Mouse (Mus musculus): Measurements from ENCODE around the gene Tk1. TPM values are rescaled to one million over a fixed set of nuclear protein-coding genes. Genes with fewer than 3 reads are reported as not detected.

The Tk1 gene
- polyA plus RNA-seq (2012; rRNA removed): 61.6 and 68.4 TPM in 2 replicates

GRCm38 (mm10) chr11:117825333-117826101 is at the start of gene Tk1, which contains the start of gene Afmid:
Gene Tk1 (minus strand): TSS chr11:117826092.
Gene Afmid (plus strand): TSS chr11:117825924.
- DNase-seq (ENCODE audit: low read depth in 1 of 2, low spot score in 2 of 2): peak; percentile 29 to 41
- H3K4me3 ChIP-seq (ENCODE audit: extremely low read depth, insufficient read depth, insufficient read length): peak within 1 kb of the TSS; percentile 38
- peak within 1 kb of the TSS; percentile 94 for H3K27ac ChIP-seq (ENCODE audit: insufficient read depth, low read length)
- no peaks in the 10 kb centered on the region for H3K27me3 ChIP-seq (ENCODE audit: control insufficient read depth, insufficient read depth, low read length)
- peaks cover 27% of the 10 kb centered on the region; the same call in 1 of the 2 replicates for H3K4me1 ChIP-seq (ENCODE audit: control insufficient read depth, insufficient read depth, insufficient read length)
- H3K36me3 ChIP-seq (ENCODE audit: control insufficient read depth, insufficient read depth, low read length): peaks cover 6% of the 10 kb centered on the region
- 2% methylated on average over 34 of the region's 34 CpGs for WGBS
- no peak for TF ChIP-seq POLR2A (IDR thresholded peaks at IDR 0.05; ENCODE audit: low read depth, low read length)
- TF ChIP-seq CTCF (IDR thresholded peaks at IDR 0.05; ENCODE audit: extremely low read depth, insufficient read depth, insufficient read length, insufficient replicate concordance): no peak

GRCm38 (mm10) chr11:117875681-117876080 is 49.8 kb upstream of the Tk1 start:
- TF ChIP-seq POLR2A (IDR thresholded peaks at IDR 0.05; ENCODE audit: low read depth, low read length) (no peak), CTCF (IDR thresholded peaks at IDR 0.05; ENCODE audit: extremely low read depth, insufficient read depth, insufficient read length, insufficient replicate concordance) (no peak)
- no peaks in the 10 kb centered on the region for H3K36me3 ChIP-seq (ENCODE audit: control insufficient read depth, insufficient read depth, low read length)
- DNase-seq (ENCODE audit: low read depth in 1 of 2, low spot score in 2 of 2): no peak
- H3K4me1 ChIP-seq (ENCODE audit: control insufficient read depth, insufficient read depth, insufficient read length): peaks cover 45% of the 10 kb centered on the region; the same call in 1 of the 2 replicates
- H3K4me3 ChIP-seq (ENCODE audit: extremely low read depth, insufficient read depth, insufficient read length): no peak overlapping the region
- H3K27me3 ChIP-seq (ENCODE audit: control insufficient read depth, insufficient read depth, low read length): no peaks in the 10 kb centered on the region
- no peak overlapping the region for H3K27ac ChIP-seq (ENCODE audit: insufficient read depth, low read length)
- WGBS: 79% methylated on average over 6 of the region's 6 CpGs

- TF ChIP-seq POLR2A (IDR thresholded peaks at IDR 0.05; ENCODE audit: low read depth, low read length): no peak
- TF ChIP-seq CTCF (IDR thresholded peaks at IDR 0.05; ENCODE audit: extremely low read depth, insufficient read depth, insufficient read length, insufficient replicate concordance): no peak
- DNase-seq (ENCODE audit: low read depth in 1 of 2, low spot score in 2 of 2): no peak
- Histone ChIP-seq H3K4me3 (ENCODE audit: extremely low read depth, insufficient read depth, insufficient read length) (no peak overlapping the region), H3K4me1 (ENCODE audit: control insufficient read depth, insufficient read depth, insufficient read length) (peaks cover 39% of the 10 kb centered on the region; the same call in 1 of the 2 replicates), H3K27ac (ENCODE audit: insufficient read depth, low read length) (no peak overlapping the region), H3K27me3 (ENCODE audit: control insufficient read depth, insufficient read depth, low read length) (no peaks in the 10 kb centered on the region), H3K36me3 (ENCODE audit: control insufficient read depth, insufficient read depth, low read length) (no peaks in the 10 kb centered on the region)
- WGBS: 59% methylated on average over 4 of the region's 4 CpGs
These were observed 48.5 kb upstream of the Tk1 start for GRCm38 (mm10) chr11:117874419-117874818.

- no peak for TF ChIP-seq CTCF (IDR thresholded peaks at IDR 0.05; ENCODE audit: extremely low read depth, insufficient read depth, insufficient read length, insufficient replicate concordance)
- TF ChIP-seq POLR2A (IDR thresholded peaks at IDR 0.05; ENCODE audit: low read depth, low read length): peak; percentile 22; the same call in 1 of the 2 replicates
- Histone ChIP-seq H3K27me3 (ENCODE audit: control insufficient read depth, insufficient read depth, low read length) (no peaks in the 10 kb centered on the region), H3K36me3 (ENCODE audit: control insufficient read depth, insufficient read depth, low read length) (no peaks in the 10 kb centered on the region), H3K4me1 (ENCODE audit: control insufficient read depth, insufficient read depth, insufficient read length) (peaks cover 26% of the 10 kb centered on the region; the same call in 1 of the 2 replicates), H3K4me3 (ENCODE audit: extremely low read depth, insufficient read depth, insufficient read length) (peak within 1 kb of the TSS; percentile 69), H3K27ac (ENCODE audit: insufficient read depth, low read length) (peak within 1 kb of the TSS; percentile 92)
- WGBS: 3% methylated on average over 51 of the region's 51 CpGs
- DNase-seq (ENCODE audit: low read depth in 1 of 2, low spot score in 2 of 2): peak in 1 of 2 experiments; percentile 51
These were observed 47.1 kb upstream of the Tk1 start, which contains the start of gene Tha1 for GRCm38 (mm10) chr11:117872861-117873608. Gene Tha1 (minus strand): TSS chr11:117873481.

GRCm38 (mm10) chr11:117871911-117872584 is 46.2 kb upstream of the Tk1 start:
- Histone ChIP-seq H3K4me1 (ENCODE audit: control insufficient read depth, insufficient read depth, insufficient read length) (peaks cover 21% of the 10 kb centered on the region; the same call in 1 of the 2 replicates), H3K27me3 (ENCODE audit: control insufficient read depth, insufficient read depth, low read length) (no peaks in the 10 kb centered on the region), H3K36me3 (ENCODE audit: control insufficient read depth, insufficient read depth, low read length) (no peaks in the 10 kb centered on the region), H3K27ac (ENCODE audit: insufficient read depth, low read length) (peak overlapping the region; percentile 92), H3K4me3 (ENCODE audit: extremely low read depth, insufficient read depth, insufficient read length) (peak overlapping the region; percentile 25; the same call in 1 of the 2 replicates)
- TF ChIP-seq CTCF (IDR thresholded peaks at IDR 0.05; ENCODE audit: extremely low read depth, insufficient read depth, insufficient read length, insufficient replicate concordance) (no peak), POLR2A (IDR thresholded peaks at IDR 0.05; ENCODE audit: low read depth, low read length) (no peak)
- peak; percentile 68 to 72 for DNase-seq (ENCODE audit: low read depth in 1 of 2, low spot score in 2 of 2)
- 11% methylated on average over 12 of the region's 12 CpGs for WGBS

- Histone ChIP-seq H3K27me3 (ENCODE audit: control insufficient read depth, insufficient read depth, low read length) (no peaks in the 10 kb centered on the region), H3K36me3 (ENCODE audit: control insufficient read depth, insufficient read depth, low read length) (no peaks in the 10 kb centered on the region), H3K4me3 (ENCODE audit: extremely low read depth, insufficient read depth, insufficient read length) (no peak overlapping the region; the same call in 1 of the 2 replicates), H3K4me1 (ENCODE audit: control insufficient read depth, insufficient read depth, insufficient read length) (peaks cover 21% of the 10 kb centered on the region; the same call in 1 of the 2 replicates), H3K27ac (ENCODE audit: insufficient read depth, low read length) (peak overlapping the region; percentile 92)
- 21% methylated on average over 5 of the region's 5 CpGs for WGBS
- DNase-seq (ENCODE audit: low read depth in 1 of 2, low spot score in 2 of 2): no peak
- TF ChIP-seq CTCF (IDR thresholded peaks at IDR 0.05; ENCODE audit: extremely low read depth, insufficient read depth, insufficient read length, insufficient replicate concordance) (no peak), POLR2A (IDR thresholded peaks at IDR 0.05; ENCODE audit: low read depth, low read length) (no peak)
These were observed 45.5 kb upstream of the Tk1 start for GRCm38 (mm10) chr11:117871376-117871775.
